Mouse (Mus musculus): ENCODE measurements around the gene Hoxc8.

Hoxc8 gene

DNA sequence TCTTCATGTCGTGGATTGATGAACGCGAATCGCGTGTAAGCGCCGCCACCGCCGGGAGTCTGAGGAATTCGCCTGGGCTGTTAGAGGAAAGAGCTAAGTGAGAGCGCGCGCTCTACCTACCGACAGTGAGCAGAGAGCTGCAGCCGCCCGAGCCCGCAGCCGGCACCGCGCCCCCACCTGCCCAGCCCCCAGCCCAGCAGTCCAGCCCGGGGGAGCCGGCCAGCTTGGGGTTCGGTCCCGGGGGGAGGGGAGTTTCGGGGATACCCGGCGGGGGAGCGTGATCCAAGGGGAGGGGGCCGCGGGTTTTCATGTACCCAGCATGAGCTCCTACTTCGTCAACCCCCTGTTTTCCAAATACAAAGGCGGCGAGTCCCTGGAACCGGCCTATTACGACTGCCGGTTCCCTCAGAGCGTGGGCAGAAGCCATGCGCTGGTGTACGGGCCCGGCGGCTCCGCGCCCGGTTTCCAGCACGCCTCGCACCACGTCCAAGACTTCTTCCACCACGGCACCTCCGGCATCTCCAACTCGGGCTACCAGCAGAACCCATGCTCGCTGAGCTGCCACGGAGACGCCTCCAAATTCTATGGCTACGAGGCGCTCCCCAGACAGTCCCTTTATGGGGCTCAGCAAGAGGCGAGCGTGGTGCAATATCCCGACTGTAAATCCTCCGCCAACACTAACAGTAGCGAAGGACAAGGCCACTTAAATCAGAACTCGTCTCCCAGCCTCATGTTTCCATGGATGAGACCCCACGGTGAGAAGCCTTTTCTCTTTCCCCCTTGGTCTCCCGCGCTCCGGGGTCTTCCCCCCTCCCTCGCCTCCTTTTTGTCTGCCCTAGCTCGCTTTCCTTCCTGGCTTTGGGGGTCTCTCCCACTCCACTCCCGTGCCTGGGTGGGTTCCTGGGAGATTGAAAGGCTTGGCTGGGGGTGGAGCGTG lies at the start of gene Hoxc8:
Gene Hoxc8 (plus strand): TSS at position 147 of the 937 bp plus-strand sequence.
- no peak for DNase-seq (ENCODE audit: low read depth, low spot score)

DNA sequence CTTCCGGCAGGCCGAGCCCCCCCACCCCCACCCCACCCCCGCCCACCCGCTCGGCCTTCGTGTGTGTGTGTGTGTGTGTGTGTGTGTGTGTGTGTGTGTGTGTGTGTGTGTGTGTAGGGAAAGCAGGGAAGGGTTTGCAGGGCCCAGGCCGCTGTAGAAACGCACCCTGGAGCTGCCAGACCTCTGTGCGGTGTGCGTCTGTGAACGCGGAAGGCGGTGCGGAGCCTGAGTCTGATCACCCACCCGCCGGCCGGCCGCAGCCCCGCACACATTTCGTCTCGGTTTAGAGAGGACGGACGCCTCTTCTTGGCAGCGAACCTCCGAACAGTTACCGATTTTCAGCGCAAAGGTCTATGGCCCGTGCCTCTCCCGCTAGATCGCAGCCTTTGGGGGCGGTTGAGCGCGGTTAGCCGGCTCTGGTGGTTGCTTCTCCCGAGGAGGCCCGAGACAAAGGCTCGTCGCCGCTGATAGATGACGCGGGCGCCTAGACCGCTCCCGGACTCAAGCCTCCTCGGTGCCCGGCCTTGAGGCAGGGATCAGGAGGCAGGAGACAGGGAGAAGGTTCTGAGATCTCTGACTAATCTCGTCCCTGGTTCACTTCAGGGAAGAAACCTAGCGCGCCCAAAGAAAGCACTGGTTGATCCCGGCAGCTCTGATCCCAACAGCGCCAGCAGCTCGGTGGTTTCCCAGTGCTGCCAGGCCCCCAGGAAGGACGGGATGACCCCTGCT lies 47.5 kb upstream of the Hoxc8 start:
- DNase-seq (ENCODE audit: low read depth, low spot score) = peak; percentile 64

DNA sequence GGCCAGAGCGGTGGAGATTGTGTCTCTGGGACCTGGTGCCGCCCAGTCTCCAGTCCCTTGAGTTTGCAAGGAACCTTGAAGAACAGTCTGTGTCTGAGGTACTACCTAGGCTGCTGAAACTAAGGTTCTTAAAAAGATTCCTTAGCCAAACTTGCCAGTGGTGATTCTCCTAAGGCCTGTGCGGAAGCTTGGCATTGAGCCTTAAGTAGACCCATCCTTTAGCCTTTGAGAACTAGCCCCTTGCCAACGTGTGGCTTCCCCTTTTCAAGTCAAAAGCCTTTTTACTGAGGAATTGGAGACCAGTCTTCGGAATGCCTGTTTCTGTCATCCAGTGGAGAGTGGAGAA lies 47.0 kb upstream of the Hoxc8 start:
- DNase-seq (ENCODE audit: low read depth, low spot score) = no peak

DNA sequence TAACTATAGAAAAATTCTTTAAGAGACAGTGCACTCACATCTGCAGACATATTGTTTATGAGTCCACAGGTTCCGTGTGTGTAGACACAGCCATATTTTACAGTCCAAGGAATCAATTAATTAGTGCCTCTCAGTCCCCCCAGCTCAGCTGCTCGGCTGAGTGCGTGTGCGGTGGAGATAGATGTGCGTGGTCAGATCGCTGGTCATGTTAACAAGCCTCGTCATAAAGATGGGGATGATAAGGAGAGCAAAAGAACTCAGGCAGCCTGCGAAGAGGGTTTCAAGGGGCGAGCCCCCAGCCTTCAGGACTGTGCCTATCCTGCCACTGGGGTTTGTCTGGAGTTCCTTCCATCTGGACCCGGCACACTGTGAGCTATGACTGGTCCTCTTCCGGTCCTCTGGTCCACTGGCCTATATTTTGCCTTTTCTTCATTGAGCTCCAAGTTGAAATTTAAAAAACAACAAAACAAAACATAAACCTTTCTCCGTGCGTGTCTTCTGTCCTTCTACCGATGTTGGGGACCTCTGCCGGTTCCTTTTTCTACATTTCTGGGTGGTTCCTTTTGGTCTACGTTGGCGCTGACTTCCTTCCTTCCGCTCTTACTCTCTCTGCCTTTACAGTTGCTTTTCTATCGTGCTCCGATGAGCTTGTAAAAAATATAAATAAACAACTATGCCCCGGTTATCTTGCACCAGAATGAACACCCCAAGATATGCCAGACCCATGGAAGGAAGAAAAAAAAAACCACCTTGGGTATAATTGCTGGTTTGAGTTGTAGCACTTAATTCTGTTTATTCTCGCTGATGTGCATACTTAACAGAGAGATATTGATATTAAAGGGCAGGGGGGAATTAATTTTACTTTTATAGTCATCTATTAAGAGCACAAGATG lies 45.0 kb upstream of the Hoxc8 start:
- DNase-seq (ENCODE audit: low read depth, low spot score) = no peak

DNA sequence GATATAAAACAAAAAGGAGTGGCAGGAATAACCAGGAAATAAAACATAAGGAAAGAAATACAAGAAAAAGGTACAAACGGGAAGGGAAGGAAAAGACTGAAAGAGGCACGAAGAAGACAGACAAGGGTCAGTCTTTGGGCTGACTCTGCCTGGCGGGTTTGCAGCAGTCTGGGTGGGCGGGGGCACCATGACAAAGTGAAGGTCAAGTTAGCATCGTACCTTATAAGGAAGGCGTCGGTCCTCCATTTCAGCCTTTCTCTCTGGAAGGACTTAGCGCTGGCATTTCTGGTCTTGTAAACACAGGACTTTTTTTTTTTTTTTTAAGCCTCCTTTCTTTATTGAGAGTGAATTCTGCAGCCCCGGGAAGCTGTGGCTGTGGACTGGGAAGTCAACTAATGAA lies 43.1 kb upstream of the Hoxc8 start:
- no peak for DNase-seq (ENCODE audit: low read depth, low spot score)

DNA sequence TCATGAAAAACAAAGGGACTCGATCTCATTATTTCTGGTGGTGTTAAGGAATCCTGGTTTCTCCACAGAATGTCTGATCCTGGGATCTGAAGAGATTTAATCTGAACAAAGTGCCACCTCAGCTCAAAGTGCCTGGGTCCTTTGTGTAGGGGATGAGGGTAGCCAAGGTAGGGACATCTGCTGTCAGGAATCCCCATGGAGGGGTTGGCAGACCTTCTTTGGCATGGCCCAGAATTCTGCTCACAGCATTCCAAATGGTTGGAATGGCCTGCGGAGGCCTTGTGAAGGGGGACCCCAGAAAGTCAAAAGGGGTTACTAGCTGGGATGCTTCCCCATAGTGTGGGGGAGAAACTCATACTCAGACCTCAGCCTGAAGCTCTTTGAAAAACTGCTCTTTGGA lies 41.6 kb upstream of the Hoxc8 start:
- DNase-seq (ENCODE audit: low read depth, low spot score) = no peak

DNA sequence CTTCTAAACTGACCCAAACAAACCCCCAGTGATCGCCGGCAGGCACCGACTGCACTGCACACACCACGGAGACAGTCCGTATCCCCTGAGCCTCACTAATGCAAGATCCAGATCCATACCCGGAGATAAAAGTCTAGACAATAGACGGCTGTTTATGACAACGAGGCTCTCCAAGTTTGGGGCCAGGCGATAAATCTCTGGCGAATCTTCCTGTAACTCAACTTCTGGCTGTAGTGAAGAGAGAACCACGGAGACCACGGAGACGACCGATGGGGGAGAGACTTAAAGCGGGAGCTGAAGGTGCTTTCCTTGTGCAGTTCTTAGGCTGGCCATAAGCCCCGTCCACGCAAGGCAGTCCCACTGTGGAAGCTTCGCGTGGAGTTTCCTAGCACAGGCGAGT lies 40.7 kb upstream of the Hoxc8 start:
- DNase-seq (ENCODE audit: low read depth, low spot score) = no peak

DNA sequence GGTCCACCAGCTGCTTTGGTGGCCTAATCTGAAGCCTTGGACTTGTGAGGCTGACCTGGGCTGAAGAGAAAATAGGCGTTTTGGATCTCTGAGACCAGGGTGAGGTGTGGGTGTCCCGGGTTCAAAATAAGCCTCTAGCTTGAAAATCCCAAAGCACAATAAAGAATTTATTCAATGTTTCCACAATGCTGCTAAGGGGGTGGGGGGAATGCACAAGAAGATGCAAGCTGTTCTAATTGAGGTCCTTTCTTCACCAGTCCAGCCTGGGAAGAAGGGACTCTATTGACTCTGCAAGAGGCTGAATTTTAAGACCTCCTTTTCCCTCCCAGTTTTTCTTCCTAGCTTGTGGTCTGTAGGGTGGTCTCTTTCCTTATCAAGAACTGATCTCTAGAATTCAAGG lies 39.5 kb upstream of the Hoxc8 start:
- DNase-seq (ENCODE audit: low read depth, low spot score) = no peak

DNA sequence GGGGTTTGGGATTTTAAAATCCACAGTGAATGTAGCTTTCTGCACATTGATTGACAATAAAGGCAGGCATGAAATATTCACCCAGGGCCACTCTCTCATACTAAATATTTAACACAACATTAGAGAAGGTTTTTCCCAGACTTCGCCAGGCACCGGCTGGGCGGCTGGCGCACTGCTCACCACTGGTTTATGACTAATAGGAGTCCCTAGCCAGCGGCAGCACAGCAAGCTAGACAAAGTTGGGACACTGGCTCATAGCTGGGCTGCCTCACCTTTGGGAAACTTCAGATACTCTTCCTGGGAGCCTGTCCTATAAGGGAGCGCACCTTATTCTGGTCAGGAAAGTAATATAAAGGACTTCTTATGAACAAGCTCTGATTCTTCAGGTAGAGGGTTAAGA lies 36.8 kb upstream of the Hoxc8 start:
- no peak for DNase-seq (ENCODE audit: low read depth, low spot score)

DNA sequence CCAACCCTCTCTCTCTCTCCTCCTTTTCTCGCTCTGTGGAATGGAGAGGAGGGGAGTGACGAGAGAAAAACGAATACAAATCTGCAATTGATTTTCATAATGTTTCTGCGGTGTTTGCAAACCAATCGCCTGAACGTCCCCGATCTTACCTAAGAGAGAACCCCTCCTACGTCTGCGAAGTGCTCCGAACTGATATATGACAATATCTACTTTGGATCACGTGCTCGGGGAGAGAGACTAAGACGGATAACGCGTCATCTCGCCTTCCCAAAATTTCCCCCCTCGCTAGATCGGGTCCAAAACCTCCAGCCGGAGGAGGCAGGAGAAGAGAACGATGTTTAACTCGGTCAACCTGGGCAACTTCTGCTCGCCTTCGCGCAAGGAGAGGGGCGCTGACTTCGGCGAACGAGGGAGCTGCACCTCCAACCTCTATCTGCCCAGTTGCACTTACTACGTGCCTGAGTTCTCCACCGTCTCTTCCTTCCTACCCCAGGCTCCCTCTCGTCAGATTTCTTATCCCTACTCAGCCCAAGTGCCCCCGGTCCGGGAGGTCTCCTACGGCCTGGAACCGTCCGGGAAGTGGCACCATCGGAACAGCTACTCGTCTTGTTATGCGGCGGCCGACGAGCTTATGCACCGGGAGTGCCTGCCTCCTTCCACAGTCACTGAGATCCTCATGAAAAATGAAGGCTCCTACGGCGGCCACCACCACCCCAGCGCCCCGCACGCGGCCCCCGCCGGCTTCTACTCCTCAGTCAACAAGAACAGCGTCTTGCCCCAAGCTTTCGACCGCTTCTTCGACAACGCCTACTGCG lies 36.0 kb upstream of the Hoxc8 start, which contains the start of gene Hoxc11:
Gene Hoxc11 (plus strand): TSS at position 236 of the 815 bp plus-strand sequence.
- DNase-seq (ENCODE audit: low read depth, low spot score) = peak; percentile 72

DNA sequence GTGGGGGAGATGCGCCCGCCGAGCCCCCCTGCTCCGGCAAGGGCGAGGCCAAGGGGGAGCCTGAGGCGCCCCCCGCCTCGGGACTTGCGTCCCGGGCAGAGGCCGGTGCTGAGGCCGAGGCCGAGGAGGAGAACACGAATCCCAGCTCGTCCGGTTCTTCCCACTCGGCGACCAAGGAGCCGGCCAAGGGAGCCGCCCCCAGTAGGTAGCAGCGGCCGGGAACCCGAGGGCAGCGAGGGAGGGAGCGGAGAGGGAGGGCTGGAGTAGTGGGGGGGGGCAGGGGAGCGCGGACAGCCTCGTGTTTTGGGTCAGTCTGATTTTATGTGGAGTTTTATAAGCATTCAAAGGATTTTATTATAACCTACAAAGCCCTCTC lies 35.4 kb upstream of the Hoxc8 start:
- DNase-seq (ENCODE audit: low read depth, low spot score) = peak; percentile 66

DNA sequence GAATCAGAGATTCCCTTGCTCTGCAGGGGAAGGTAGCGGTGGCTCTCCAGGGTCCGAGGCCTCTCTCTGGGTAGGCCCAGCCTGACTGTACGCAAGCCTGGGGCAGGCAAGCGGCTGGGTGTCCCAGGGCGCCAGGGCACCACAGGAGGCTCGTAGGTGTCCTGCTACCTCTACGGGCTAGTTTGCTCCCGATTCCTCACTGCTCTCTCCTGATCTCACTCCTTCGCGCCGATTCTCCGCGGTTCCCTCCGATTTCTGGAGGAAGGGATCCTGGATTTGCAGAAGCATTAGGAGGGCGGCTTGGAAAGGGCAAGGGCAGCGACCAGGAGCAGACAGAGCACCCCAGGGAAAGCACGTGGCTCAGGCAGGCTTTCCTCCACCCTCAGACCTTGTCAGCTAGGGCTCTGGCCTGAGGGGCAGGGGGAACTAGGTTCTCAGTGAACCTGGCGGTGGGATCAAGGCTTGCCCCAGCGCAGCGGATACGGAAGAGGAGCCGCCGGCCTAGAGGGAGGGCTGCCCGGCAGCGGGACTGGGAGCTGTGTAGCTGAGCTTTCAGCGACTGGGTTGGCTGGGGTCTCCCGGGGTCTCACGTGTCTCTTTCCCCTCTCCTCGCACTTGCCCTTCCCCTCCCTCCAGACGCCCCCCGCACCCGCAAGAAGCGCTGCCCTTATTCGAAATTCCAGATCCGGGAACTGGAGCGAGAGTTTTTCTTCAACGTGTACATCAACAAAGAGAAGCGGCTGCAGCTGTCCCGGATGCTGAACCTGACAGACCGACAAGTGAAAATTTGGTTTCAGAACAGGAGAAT lies 34.4 kb upstream of the Hoxc8 start:
- DNase-seq (ENCODE audit: low read depth, low spot score) = peak; percentile 75

DNA sequence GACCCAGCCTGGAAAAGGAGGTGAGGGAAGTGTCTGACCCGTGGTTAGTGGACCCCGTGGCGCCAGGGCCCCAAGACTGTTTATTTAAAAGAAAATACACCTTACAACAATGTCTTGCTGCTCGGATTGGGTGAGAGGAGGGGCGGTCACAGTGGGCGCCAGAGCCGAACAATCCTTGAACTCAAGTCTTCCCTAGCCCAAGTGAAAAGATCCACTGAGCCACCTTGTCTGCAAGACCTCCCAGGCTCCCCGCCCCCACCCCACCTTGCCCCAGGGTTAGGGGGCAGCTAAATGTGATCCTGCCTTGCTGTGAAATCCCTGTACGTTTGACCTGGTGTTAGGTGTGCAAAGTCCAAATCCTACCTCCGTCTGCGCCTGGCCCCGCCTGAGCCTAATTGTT lies 33.5 kb upstream of the Hoxc8 start:
- no peak for DNase-seq (ENCODE audit: low read depth, low spot score)

DNA sequence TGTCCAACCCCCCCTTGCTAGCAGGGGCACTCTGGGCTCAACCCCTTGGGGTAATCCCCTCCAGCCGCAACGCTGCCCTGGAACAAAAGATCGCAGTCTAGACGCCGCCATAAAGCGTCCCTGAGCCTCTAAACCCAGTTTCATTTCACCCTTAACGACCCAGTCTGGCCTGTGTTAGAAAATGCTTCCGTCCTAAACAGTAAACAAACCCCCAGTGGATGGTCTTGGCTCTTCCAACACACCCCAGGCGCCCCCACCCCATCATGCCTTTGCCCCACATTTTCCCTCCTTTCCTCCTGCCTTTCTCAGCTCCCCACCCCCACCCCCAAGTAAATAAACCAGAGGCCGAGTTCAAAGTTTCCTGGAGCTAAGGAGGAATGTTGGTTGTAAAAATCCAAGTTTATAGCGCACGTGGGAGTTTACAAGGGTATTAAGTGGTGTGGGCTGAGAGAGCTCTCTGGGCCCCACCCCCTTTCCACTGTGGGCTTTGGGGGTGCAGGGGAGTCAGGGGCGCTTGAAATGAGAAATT lies 30.7 kb upstream of the Hoxc8 start:
- peak; percentile 6 for DNase-seq (ENCODE audit: low read depth, low spot score)

DNA sequence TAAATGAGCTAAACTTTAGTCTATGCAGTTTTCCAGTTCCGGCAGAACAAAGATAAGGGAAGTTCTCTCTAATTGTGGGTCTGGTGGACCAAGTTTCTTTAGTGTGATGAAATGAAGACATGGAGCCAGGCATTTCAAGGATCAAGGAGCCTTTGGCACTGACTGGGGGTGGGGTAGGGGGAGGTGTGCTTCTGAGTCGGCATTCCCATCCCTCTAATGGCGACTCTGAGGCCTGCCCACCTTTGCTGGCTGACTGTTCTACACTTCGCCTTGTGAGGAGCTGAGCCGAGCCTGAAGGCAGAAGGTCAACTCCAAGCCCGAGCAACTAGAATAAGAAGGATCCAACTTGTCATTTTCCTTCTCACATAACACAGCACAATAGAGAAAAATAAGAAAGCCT lies 28.7 kb upstream of the Hoxc8 start:
- DNase-seq (ENCODE audit: low read depth, low spot score) = no peak

DNA sequence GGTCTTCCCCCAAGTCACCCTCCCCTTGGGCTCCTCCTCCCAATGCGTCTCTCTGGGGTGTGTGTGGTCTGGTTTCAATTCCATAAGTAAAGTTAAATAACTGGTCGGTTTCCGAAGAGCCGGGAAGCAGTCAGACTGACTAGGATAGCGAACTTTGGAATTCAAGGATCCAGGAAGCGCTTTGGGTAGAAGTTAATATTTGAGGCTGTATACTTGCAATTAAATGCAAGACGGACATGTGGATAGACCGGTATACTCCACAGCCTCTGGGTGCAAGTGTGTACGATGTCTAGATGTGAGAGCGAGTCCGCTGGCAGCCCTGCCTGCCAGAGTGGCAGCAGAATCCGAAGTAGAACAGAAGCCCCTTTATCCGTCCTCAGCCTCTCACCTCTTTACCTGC lies 27.9 kb upstream of the Hoxc8 start:
- DNase-seq (ENCODE audit: low read depth, low spot score) = no peak

DNA sequence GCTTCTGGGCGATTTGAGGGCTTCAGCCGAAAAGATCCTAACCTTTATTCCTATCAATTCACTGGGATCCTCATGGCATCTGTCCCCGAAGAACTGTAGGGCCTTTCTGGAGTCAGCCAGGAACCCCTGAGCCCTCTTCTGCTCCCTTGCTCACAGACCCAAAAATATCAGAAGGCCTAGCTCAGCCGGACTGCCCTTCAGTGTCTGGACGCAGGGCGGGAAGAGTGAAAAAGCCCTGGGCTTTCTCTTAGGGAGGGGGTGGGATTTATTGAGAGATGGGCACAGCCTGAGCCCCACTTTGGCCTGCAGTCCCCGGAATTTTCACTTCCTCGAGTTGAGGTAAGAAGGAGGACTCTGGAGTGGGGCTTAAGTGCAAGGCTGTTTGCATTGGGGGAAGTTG lies 27.1 kb upstream of the Hoxc8 start:
- DNase-seq (ENCODE audit: low read depth, low spot score) = no peak

DNA sequence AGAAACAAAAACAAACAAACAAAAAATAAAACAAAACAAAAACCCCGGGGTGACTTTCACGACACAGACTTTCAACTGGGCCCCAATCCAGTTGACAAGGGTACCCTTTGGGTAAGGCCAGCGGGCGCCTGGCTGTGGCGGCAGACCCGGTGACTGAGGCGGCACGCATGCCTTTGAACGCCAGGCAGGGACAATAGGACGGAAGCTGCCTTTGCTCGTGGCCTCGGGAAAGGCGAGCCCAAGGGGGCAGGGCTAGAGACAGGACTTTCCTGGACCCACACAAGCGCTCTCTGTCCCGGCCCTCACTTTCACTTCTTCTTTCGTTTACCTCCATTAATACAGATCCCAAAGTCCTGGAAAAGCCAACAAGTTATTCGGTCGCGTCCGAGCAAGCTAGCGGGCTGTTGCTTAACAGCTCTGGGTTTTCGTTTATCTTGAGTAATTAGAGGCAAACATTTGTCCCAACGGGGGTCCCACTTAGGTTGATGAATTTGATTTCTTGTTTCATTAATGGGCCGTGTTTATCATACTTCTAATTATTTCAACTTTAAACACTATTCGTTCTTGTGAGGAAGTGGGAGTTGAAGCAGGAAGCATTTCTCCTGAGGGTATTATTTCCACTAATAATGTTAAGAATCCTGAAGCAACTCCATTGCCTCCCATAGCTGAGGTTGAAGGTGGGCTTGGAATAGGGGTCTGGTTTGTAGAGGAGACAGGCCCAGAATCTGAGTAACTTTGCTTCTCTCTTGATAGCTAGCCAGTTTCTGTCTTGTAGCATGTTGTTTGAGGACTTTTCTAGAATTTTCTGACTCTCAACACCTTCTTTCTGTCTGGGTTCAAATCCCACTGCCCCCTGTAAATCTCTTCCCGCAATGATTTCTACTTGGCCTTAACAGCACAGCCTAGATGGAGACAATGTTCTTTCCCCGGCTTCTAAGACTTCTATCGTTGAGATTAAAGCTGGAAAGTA lies 26.5 kb upstream of the Hoxc8 start:
- DNase-seq (ENCODE audit: low read depth, low spot score) = no peak

Data from R1 (cell line).